Mouse (Mus musculus): Measurements from ENCODE around the gene Pex16. TPM values are rescaled to one million over a fixed set of nuclear protein-coding genes. Genes with fewer than 3 reads are reported as not detected.
"Not testable (repeated sequence)": the region's sequence is repeated elsewhere in the genome, so short reads cannot be mapped to it uniquely, and the experiment has no call there.

Gene Pex16
- polyA plus RNA-seq, 1 experiment = not detected

GRCm38 (mm10) chr2:92391116-92391515 is 16.6 kb downstream of the Pex16 start:
- peaks cover 55% of the 10 kb centered on the region for H3K4me1 ChIP-seq (ENCODE audit: control insufficient read depth, insufficient read depth, low read length)
- TF ChIP-seq POLR2A (IDR thresholded peaks at IDR 0.05; ENCODE audit: insufficient read depth, low read depth, low read length) (no peak), CTCF (IDR thresholded peaks at IDR 0.05; ENCODE audit: insufficient read depth, low read depth, low read length) (no peak)
- 46% methylated on average over 8 of the region's 8 CpGs for WGBS
- peak overlapping the region; percentile 92 for H3K27ac ChIP-seq (ENCODE audit: insufficient read depth, low read depth, low read length)
- H3K4me3 ChIP-seq (ENCODE audit: insufficient read depth, low read depth, low read length) = peak overlapping the region; percentile 64

- H3K4me1 ChIP-seq (ENCODE audit: control insufficient read depth, insufficient read depth, low read length) = peaks cover 52% of the 10 kb centered on the region
- TF ChIP-seq POLR2A (IDR thresholded peaks at IDR 0.05; ENCODE audit: insufficient read depth, low read depth, low read length) = no peak
- no peak for TF ChIP-seq CTCF (IDR thresholded peaks at IDR 0.05; ENCODE audit: insufficient read depth, low read depth, low read length)
- 14% methylated on average over 11 of the region's 11 CpGs for WGBS
- H3K4me3 ChIP-seq (ENCODE audit: insufficient read depth, low read depth, low read length) = peak overlapping the region; percentile 64
- H3K27ac ChIP-seq (ENCODE audit: insufficient read depth, low read depth, low read length) = peak overlapping the region; percentile 92
Measured at GRCm38 (mm10) chr2:92391703-92392317, 17.3 kb downstream of the Pex16 start.

DNA sequence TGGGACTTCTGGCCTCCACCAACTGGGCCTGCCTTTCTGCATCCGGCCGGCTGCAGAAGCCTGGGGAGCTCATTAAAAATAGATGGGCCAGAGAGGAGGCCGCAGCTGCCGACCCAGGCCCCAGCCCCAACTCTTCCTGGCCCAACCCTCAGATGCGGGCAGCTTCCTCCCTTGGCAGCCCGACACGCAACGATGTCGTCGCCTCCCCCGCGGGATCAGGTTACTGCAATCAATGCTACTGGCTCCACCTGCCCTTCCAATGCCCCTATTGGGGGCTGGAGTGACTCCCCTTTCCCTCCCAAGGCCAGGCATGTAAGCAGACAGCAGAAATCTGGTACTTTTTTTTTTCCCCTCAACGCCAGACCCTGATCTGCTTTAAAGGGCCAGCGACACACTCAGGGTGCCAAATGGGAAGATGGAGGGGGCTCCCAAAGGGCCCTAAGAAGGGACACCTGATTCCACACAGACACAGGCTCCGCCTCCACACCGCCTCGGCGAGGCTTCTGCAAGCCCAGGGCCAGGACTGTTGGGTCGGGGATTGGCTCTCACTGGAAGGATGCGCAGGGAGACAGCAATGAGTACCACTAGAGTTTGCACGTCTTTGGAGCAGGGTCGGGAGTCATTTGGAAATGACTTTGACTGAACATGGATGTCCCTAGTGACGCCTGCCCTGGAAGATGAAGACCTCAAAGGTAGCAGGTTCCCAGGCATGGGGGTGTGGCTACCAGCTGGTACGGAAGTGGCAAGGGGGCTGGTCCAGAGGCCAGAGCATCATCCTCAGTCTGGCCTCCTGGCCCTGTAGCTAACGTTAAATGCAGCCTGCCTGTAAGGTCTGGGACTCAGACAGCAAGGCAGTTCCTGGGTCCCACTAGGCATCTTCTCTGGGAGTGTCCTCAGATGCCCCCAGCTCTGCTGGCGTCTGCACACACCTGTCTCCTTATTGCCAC is 18.1 kb downstream of the Pex16 start:
- Histone ChIP-seq H3K4me1 (ENCODE audit: control insufficient read depth, insufficient read depth, low read length) (peaks cover 49% of the 10 kb centered on the region), H3K4me3 (ENCODE audit: insufficient read depth, low read depth, low read length) (peak overlapping the region; percentile 64), H3K27ac (ENCODE audit: insufficient read depth, low read depth, low read length) (peak overlapping the region; percentile 92)
- no peak for TF ChIP-seq CTCF (IDR thresholded peaks at IDR 0.05; ENCODE audit: insufficient read depth, low read depth, low read length)
- TF ChIP-seq POLR2A (IDR thresholded peaks at IDR 0.05; ENCODE audit: insufficient read depth, low read depth, low read length) = no peak
- 6% methylated on average over 26 of the region's 26 CpGs for WGBS

- Histone ChIP-seq H3K4me3 (ENCODE audit: insufficient read depth, low read depth, low read length) (no peak overlapping the region), H3K4me1 (ENCODE audit: control insufficient read depth, insufficient read depth, low read length) (peaks cover 50% of the 10 kb centered on the region), H3K27ac (ENCODE audit: insufficient read depth, low read depth, low read length) (no peak overlapping the region)
- no peak for TF ChIP-seq POLR2A (IDR thresholded peaks at IDR 0.05; ENCODE audit: insufficient read depth, low read depth, low read length)
- TF ChIP-seq CTCF (IDR thresholded peaks at IDR 0.05; ENCODE audit: insufficient read depth, low read depth, low read length) = no peak
- 76% methylated on average over 3 of the region's 3 CpGs for WGBS
Measured at GRCm38 (mm10) chr2:92395535-92395934, 21.1 kb downstream of the Pex16 start.

DNA sequence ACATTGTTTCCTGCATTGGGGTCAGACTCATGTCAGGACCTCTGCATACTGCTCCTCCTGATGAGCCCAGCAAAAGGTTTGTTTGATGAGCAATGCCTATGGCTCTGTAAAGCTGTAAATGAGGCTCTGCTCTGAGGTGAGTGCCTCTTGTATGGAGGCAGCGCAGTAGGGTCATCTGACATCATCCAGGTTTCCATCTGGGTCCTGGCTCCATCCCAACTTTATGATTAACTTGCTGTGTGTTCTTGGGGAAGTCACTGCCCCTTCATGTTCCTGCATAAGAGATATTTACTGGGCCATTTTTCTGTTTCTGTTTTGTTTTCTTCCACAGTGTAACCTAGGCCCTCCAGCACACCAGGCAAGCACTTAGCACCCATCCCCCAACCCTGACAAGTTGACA is 23.0 kb downstream of the Pex16 start:
- 92% methylated on average over 1 of the region's 1 CpGs for whole genome bisulfite sequencing
- Histone ChIP-seq H3K4me1 (ENCODE audit: control insufficient read depth, insufficient read depth, low read length) (peaks cover 41% of the 10 kb centered on the region), H3K4me3 (ENCODE audit: insufficient read depth, low read depth, low read length) (no peak overlapping the region), H3K27ac (ENCODE audit: insufficient read depth, low read depth, low read length) (no peak overlapping the region)
- TF ChIP-seq CTCF (IDR thresholded peaks at IDR 0.05; ENCODE audit: insufficient read depth, low read depth, low read length) (no peak), POLR2A (IDR thresholded peaks at IDR 0.05; ENCODE audit: insufficient read depth, low read depth, low read length) (no peak)

GRCm38 (mm10) chr2:92399877-92400276 is 25.4 kb downstream of the Pex16 start:
- Histone ChIP-seq H3K4me3 (ENCODE audit: insufficient read depth, low read depth, low read length) (peak overlapping the region; percentile 90), H3K4me1 (ENCODE audit: control insufficient read depth, insufficient read depth, low read length) (peaks cover 36% of the 10 kb centered on the region)
- 54% methylated on average over 4 of the region's 4 CpGs for WGBS
- not testable (repeated sequence) for H3K27ac ChIP-seq (ENCODE audit: insufficient read depth, low read depth, low read length)

DNA sequence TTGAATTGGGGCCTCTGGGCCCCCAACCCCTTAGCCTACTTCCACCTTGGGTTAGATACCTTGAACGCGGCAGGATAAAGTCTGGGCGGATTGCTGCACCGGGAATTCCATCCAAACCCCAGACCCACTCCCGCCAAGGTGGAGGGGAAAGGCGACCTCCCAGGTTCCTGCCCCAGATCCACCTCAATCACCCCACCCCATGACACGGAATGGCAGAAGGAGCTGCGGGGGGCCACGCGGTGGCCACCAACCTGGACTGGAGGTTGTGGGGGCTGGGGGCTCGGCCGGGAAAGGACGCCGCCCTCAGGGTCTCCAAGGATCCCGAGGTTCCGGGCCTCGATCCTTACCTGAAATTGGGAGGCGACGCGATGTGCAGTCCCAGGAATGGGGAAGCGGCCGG is 26.2 kb downstream of the Pex16 start:
- Histone ChIP-seq H3K4me1 (ENCODE audit: control insufficient read depth, insufficient read depth, low read length) (peaks cover 36% of the 10 kb centered on the region), H3K27ac (ENCODE audit: insufficient read depth, low read depth, low read length) (peak overlapping the region; percentile 55), H3K4me3 (ENCODE audit: insufficient read depth, low read depth, low read length) (peak overlapping the region; percentile 90)
- 1% methylated on average over 22 of the region's 22 CpGs for WGBS
- TF ChIP-seq CTCF (IDR thresholded peaks at IDR 0.05; ENCODE audit: insufficient read depth, low read depth, low read length) = no peak

- Histone ChIP-seq H3K27ac (ENCODE audit: insufficient read depth, low read depth, low read length) (peak within 1 kb of the TSS; percentile 55), H3K4me1 (ENCODE audit: control insufficient read depth, insufficient read depth, low read length) (peaks cover 33% of the 10 kb centered on the region), H3K4me3 (ENCODE audit: insufficient read depth, low read depth, low read length) (peak within 1 kb of the TSS; percentile 90)
- TF ChIP-seq CTCF (IDR thresholded peaks at IDR 0.05; ENCODE audit: insufficient read depth, low read depth, low read length) (no peak), POLR2A (IDR thresholded peaks at IDR 0.05; ENCODE audit: insufficient read depth, low read depth, low read length) (no peak)
- under 1% methylated on average over 59 of the region's 59 CpGs for WGBS
Measured at GRCm38 (mm10) chr2:92401091-92401561, 26.6 kb downstream of the Pex16 start, which contains the start of gene Mapk8ip1. Mapk8ip1 (minus strand) TSS chr2:92401263.
